Mouse (Mus musculus) C2C12 (cell line): ENCODE data around the gene Bckdk. TPM values are rescaled to one million over a fixed set of nuclear protein-coding genes. Genes with fewer than 3 reads are reported as not detected.

Experiments
- H3K27me3 ChIP-seq: one replicate; pipeline ENCODE4 v1.6.1; 2011; ENCODE audit not compliant: control insufficient read depth, insufficient read depth, insufficient read length
- H3K36me3 ChIP-seq: one replicate; pipeline ENCODE4 v1.6.1; 2011; ENCODE audit not compliant: control insufficient read depth, insufficient read depth
- H3K4me3 ChIP-seq: one replicate; pipeline ENCODE4 v1.5.1; 2011; ENCODE audit warnings: mild to moderate bottlenecking, control low read depth; ENCODE audit not compliant: poor library complexity, insufficient read depth, severe bottlenecking
- H3K79me2 ChIP-seq: one replicate; pipeline ENCODE4 v1.6.1; 2011; ENCODE audit not compliant: control insufficient read depth, insufficient read depth
- H3K79me3 ChIP-seq: one replicate; pipeline ENCODE4 v1.6.1; 2011; ENCODE audit warnings: low read depth, control low read depth
- H3ac ChIP-seq: one replicate; pipeline ENCODE3; 2011; ENCODE audit warnings: low read depth; ENCODE audit not compliant: control insufficient read depth, insufficient read length
- CEBPB ChIP-seq: IDR thresholded peaks from one replicate; pipeline ENCODE4 v1.6.1; 2011; ENCODE audit warnings: low read depth, mild to moderate bottlenecking, control low read depth, moderate library complexity
- CTCF ChIP-seq: IDR thresholded peaks from one replicate; pipeline ENCODE4 v1.5.1; 2011; ENCODE audit not compliant: control insufficient read depth, insufficient read depth, insufficient read length
- FOSL1 ChIP-seq: IDR thresholded peaks from one replicate; pipeline ENCODE4 v1.8.0; 2011; ENCODE audit warnings: mild to moderate bottlenecking, low read length; ENCODE audit not compliant: poor library complexity, insufficient read depth, severe bottlenecking
- MAX ChIP-seq: IDR thresholded peaks from one replicate; pipeline ENCODE4 v1.6.1; 2011; ENCODE audit warnings: mild to moderate bottlenecking, control low read depth
- MYOD1 ChIP-seq: IDR thresholded peaks from one replicate; pipeline ENCODE4 v1.6.1; 2011; ENCODE audit warnings: low read depth; ENCODE audit not compliant: control insufficient read depth, insufficient read length
- MYOG ChIP-seq: IDR thresholded peaks from one replicate; pipeline ENCODE4 v1.6.1; 2011; ENCODE audit not compliant: control insufficient read depth, insufficient read length; ENCODE audit errors: extremely low read depth
- USF1 ChIP-seq: IDR thresholded peaks from one replicate; pipeline ENCODE4 v1.6.1; 2011; ENCODE audit warnings: low read depth, mild to moderate bottlenecking, control low read depth, moderate library complexity
- long read RNA-seq, 2 experiments: library from polyadenylated mRNA; unstranded; transcript quantifications; one replicate each; pipeline ENCODE4 v2.0.0; 2019 to 2020
- polyA plus RNA-seq: library from polyadenylated mRNA; unstranded; fragments of >200 nt; fragmentation: generic; extraction: Trizol; gene quantifications from one replicate; pipeline ENCODE4 v1.2.1, GENCODE M21; 2012; ENCODE audit warnings: missing spikeins

The Bckdk gene
- 52.4 TPM for polyA plus RNA-seq
- long read RNA-seq, experiment 1, transcript Bckdk-201 (12 exons, 3,405 nt), result major isoform, 100 of 122 reads
- long read RNA-seq, experiment 1, partial matches to known transcripts, result 14 of 122 reads
- long read RNA-seq, experiment 1, other reads (novel, unspliced or antisense), result 8 of 122 reads
- long read RNA-seq, experiment 2, transcript Bckdk-201 (12 exons, 3,405 nt), result major isoform, 236 of 266 reads
- long read RNA-seq, experiment 2, partial matches to known transcripts, result 16 of 266 reads
- long read RNA-seq, experiment 2, other reads (novel, unspliced or antisense), result 14 of 266 reads

GRCm38 (mm10) chr7:127903971-127904796 lies at the start of gene Bckdk:
Gene Bckdk, plus strand, starts transcription at chr7:127904082.
- Histone ChIP-seq H3K27me3 (peaks cover 7% of the 10 kb centered on the region), H3K36me3 (peaks cover 30% of the 10 kb centered on the region), H3K79me3 (peaks cover 2% of the 10 kb centered on the region), H3K79me2 (peaks cover 10% of the 10 kb centered on the region), H3K4me3 (peak within 1 kb of the TSS; percentile 85), H3ac (peak within 1 kb of the TSS; percentile 76)
- TF ChIP-seq FOSL1 (no peak), MYOG (no peak)

GRCm38 (mm10) chr7:127858258-127858657 lies 45.6 kb upstream of the Bckdk start:
- H3K27me3 ChIP-seq, result no peaks in the 10 kb centered on the region
- no peak overlapping the region for H3ac ChIP-seq
- TF ChIP-seq USF1, result no peak
- no peak for TF ChIP-seq MYOG
- no peak for TF ChIP-seq MYOD1
- TF ChIP-seq CTCF, result no peak
- TF ChIP-seq MAX, result no peak
- no peak for TF ChIP-seq FOSL1
- TF ChIP-seq CEBPB, result no peak
- H3K4me3 ChIP-seq, result no peak overlapping the region
- H3K79me2 ChIP-seq, result no peaks in the 10 kb centered on the region
- no peaks in the 10 kb centered on the region for H3K79me3 ChIP-seq
- no peaks in the 10 kb centered on the region for H3K36me3 ChIP-seq

GRCm38 (mm10) chr7:127866434-127866833 lies 37.4 kb upstream of the Bckdk start:
- H3K79me2 ChIP-seq, result peaks cover 33% of the 10 kb centered on the region
- H3ac ChIP-seq, result no peak overlapping the region
- H3K27me3 ChIP-seq, result no peaks in the 10 kb centered on the region
- no peak overlapping the region for H3K4me3 ChIP-seq
- peaks cover 16% of the 10 kb centered on the region for H3K79me3 ChIP-seq
- TF ChIP-seq USF1, result no peak
- no peak for TF ChIP-seq MYOD1
- TF ChIP-seq MYOG, result no peak
- TF ChIP-seq CTCF, result no peak
- no peak for TF ChIP-seq CEBPB
- TF ChIP-seq FOSL1, result no peak
- no peak for TF ChIP-seq MAX
- H3K36me3 ChIP-seq, result peaks cover 38% of the 10 kb centered on the region

GRCm38 (mm10) chr7:127867641-127868040 lies 36.2 kb upstream of the Bckdk start:
- H3ac ChIP-seq, result no peak overlapping the region
- no peak overlapping the region for H3K4me3 ChIP-seq
- peaks cover 45% of the 10 kb centered on the region for H3K79me2 ChIP-seq
- no peak for TF ChIP-seq MYOG
- no peak for TF ChIP-seq MYOD1
- no peak for TF ChIP-seq FOSL1
- peaks cover 45% of the 10 kb centered on the region for H3K36me3 ChIP-seq
- peaks cover 20% of the 10 kb centered on the region for H3K79me3 ChIP-seq
- H3K27me3 ChIP-seq, result no peaks in the 10 kb centered on the region

- no peak overlapping the region for H3K4me3 ChIP-seq
- no peaks in the 10 kb centered on the region for H3K27me3 ChIP-seq
- peaks cover 45% of the 10 kb centered on the region for H3K36me3 ChIP-seq
- H3K79me2 ChIP-seq, result peaks cover 61% of the 10 kb centered on the region
- H3ac ChIP-seq, result no peak overlapping the region
- TF ChIP-seq MYOD1 (no peak), MAX (no peak), USF1 (no peak), FOSL1 (no peak), CTCF (no peak), CEBPB (no peak), MYOG (no peak)
- peaks cover 36% of the 10 kb centered on the region for H3K79me3 ChIP-seq
Measured at GRCm38 (mm10) chr7:127869149-127869810, 34.6 kb upstream of the Bckdk start.
